Mouse (Mus musculus): Measurements from ENCODE around the gene Hist1h2ab. TPM values are rescaled to one million over a fixed set of nuclear protein-coding genes. Genes with fewer than 3 reads are reported as not detected.
"Not testable (repeated sequence)": the region's sequence is repeated elsewhere in the genome, so short reads cannot be mapped to it uniquely, and the experiment has no call there.

Hist1h2ab gene
- total and polyA plus RNA-seq, 3 experiments = 0.51 to 6.7 (median 4.4) TPM

DNA sequence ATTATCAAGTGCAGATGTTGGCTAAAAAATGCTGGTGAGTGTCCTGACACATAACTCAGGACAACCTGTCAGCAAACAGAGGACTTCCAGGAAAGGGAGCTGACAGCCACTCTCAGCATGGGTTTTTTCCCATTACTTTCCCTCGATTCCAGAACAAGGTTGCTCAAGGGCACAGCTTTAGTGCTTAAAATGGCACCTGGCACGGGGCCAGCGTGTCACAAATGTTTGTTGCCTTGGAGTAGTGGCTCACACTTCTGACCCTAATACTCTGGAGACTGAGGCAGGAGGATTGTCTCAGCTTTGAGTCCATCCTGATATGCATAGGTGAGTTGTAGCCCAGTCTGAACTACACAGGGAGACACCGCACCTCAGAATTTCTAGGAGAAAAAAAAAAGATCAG is 42.3 kb upstream of the Hist1h2ab start:
- H3K36me3 ChIP-seq (ENCODE audit: control insufficient read depth, insufficient read depth, low read length) = no peaks in the 10 kb centered on the region; the same call in 1 of the 2 replicates
- no peaks in the 10 kb centered on the region for H3K79me2 ChIP-seq (replicated peaks; ENCODE audit: control insufficient read depth, insufficient read depth, low read length)
- peaks cover 2% of the 10 kb centered on the region for H3K4me1 ChIP-seq (ENCODE audit: control insufficient read depth, insufficient read depth, low read length)
- no peak for TF ChIP-seq EP300 (IDR thresholded peaks at IDR 0.05; ENCODE audit: insufficient read depth, low read depth, low read length)
- TF ChIP-seq CTCF (IDR thresholded peaks at IDR 0.05) = no peak
- no peak for TF ChIP-seq POLR2A (IDR thresholded peaks at IDR 0.05; ENCODE audit: insufficient read depth, low read depth, low read length)
- intact Hi-C loops (cut with DNase I) = no loop called here
- no peaks in the 10 kb centered on the region for H3K27me3 ChIP-seq (ENCODE audit: control insufficient read depth, insufficient read depth, low read length)
- WGBS = 49% methylated on average over 4 of the region's 4 CpGs
- peak overlapping the region; percentile 94; the same call in 1 of the 2 replicates for H3K27ac ChIP-seq
- no peak overlapping the region for H3K4me3 ChIP-seq
- H3K9ac ChIP-seq (ENCODE audit: low read depth, low read length) = no peak overlapping the region
- no peak for DNase-seq

DNA sequence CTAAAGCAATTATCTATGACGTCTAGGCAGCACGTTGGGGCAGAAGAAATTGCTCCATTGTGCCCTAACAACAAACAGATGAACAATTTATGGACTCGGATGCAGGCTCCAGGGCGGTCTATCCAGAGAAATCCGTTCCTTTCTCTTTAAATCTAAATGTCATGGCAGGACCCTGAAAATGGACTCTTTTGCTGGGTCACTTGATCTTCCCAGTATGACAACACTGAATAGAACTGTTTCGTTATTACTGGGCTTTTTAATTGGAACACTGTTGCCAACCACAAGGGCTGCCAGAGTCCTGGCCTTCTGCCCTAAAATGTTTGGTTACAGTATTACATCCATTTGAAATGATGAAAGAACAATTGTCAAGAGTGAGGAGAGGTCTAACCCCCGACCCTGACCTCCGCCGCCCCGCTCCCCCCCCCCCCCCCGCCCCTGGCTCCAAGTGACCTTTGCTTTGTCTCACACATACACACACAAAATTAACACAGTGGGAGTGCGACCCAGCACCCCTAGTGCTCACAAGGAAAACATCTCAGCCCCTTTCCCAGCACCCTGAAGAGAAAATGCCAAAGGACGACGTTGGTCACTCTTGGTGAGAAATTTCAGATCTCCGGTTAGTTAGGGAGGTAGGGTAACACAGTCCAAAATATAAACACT is 41.1 kb upstream of the Hist1h2ab start:
- Histone ChIP-seq H3K36me3 (ENCODE audit: control insufficient read depth, insufficient read depth, low read length) (no peaks in the 10 kb centered on the region; the same call in 1 of the 2 replicates), H3K27me3 (ENCODE audit: control insufficient read depth, insufficient read depth, low read length) (no peaks in the 10 kb centered on the region), H3K9ac (ENCODE audit: low read depth, low read length) (peak overlapping the region; percentile 75), H3K27ac (peak overlapping the region; percentile 94), H3K79me2 (replicated peaks; ENCODE audit: control insufficient read depth, insufficient read depth, low read length) (no peaks in the 10 kb centered on the region), H3K4me1 (ENCODE audit: control insufficient read depth, insufficient read depth, low read length) (peaks cover 2% of the 10 kb centered on the region), H3K4me3 (peak overlapping the region; percentile 77)
- no peak for DNase-seq
- TF ChIP-seq POLR2A (IDR thresholded peaks at IDR 0.05; ENCODE audit: insufficient read depth, low read depth, low read length) (no peak), CTCF (IDR thresholded peaks at IDR 0.05) (no peak), EP300 (IDR thresholded peaks at IDR 0.05; ENCODE audit: insufficient read depth, low read depth, low read length) (no peak)
- WGBS = 29% methylated on average over 15 of the region's 15 CpGs
- intact Hi-C loops (cut with DNase I) = no loop called here

DNA sequence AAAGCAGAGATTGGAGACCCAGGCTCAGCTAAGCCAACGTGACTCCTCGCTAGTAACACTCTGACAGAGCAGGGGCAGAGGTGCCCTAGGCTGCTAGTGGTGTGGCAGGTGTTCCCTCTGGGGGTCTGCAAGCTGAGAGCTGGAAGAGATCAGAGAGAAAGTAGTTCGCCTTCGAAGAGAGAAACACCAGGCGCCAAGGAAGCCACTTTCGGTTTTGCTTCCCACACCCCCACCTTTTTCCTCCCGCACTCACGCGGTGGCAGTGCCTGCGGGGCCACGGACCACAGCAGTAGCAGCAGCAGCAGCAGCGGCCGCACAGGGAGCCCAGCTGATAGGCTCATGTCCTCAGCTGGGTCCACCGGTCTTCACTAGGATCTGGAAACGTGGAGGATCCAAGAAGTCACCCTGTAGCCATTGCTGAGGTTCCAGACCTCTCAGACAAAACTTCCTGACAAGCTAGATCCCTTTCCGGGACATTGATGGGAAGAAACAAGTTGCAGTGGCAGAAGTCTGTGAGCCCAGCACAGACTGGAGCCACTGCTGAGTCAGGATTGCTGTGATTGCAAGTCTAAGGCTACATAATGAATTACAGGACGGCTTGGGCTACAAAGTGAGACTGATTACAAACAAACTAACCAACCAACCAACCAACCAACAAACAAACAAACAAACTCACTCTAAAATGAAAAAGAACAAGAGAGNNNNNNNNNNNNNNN is 40.4 kb upstream of the Hist1h2ab start, which contains the start of gene Hfe:
Gene Hfe (minus strand): TSS at position 481 of the 716 bp plus-strand sequence.
- peaks cover 2% of the 10 kb centered on the region for H3K4me1 ChIP-seq (ENCODE audit: control insufficient read depth, insufficient read depth, low read length)
- peak within 1 kb of the TSS; percentile 75 for H3K9ac ChIP-seq (ENCODE audit: low read depth, low read length)
- intact Hi-C loops (cut with DNase I) = no loop called here
- H3K4me3 ChIP-seq = peak within 1 kb of the TSS; percentile 77
- peak within 1 kb of the TSS; percentile 94 for H3K27ac ChIP-seq
- DNase-seq = peak; percentile 76 to 77
- H3K79me2 ChIP-seq (replicated peaks; ENCODE audit: control insufficient read depth, insufficient read depth, low read length) = no peaks in the 10 kb centered on the region
- no peaks in the 10 kb centered on the region for H3K36me3 ChIP-seq (ENCODE audit: control insufficient read depth, insufficient read depth, low read length)
- no peak for TF ChIP-seq CTCF (IDR thresholded peaks at IDR 0.05)
- no peak for TF ChIP-seq EP300 (IDR thresholded peaks at IDR 0.05; ENCODE audit: insufficient read depth, low read depth, low read length)
- TF ChIP-seq POLR2A (IDR thresholded peaks at IDR 0.05; ENCODE audit: insufficient read depth, low read depth, low read length) = peak; percentile 48; the same call in 1 of the 2 replicates
- no peaks in the 10 kb centered on the region for H3K27me3 ChIP-seq (ENCODE audit: control insufficient read depth, insufficient read depth, low read length)
- under 1% methylated on average over 17 of the region's 17 CpGs for WGBS

DNA sequence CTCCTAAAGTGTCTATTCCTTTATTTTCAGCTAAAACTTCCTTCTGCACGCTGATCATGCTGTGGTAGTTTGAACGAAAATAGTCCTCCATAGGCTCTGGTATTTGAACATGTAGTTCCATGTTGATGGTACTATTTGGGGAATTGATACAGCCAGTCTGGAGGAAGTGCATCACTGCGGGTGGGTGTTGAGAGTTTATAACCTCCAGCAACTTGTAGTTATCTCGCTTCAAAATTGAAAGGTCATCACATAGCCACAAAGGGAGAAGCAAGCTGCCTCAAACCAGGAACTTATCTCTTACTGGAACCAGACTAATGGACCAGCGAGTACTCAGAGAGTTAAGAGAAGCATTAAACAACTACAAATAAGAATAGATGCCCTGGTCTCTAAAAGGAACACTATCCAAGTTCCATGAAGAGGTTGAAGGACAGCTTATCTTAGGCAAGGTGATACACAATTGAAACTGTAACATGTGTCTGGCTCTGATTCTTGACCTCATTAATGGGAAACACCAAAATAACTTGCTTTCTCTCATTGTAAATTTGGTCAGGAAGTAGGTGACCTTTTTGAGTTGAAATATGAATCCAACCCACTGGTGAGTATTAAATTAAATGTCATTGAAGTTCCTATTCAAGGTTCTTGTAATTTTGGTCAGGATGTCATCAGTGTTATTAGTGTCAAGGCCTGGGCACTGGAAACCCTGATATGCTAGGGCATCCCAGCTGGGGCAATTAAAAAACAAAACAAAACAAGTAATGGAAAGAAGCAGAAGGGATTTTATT is 34.5 kb upstream of the Hist1h2ab start:
- 35% methylated on average over 5 of the region's 5 CpGs for WGBS
- no peak for TF ChIP-seq POLR2A (IDR thresholded peaks at IDR 0.05; ENCODE audit: insufficient read depth, low read depth, low read length)
- TF ChIP-seq EP300 (IDR thresholded peaks at IDR 0.05; ENCODE audit: insufficient read depth, low read depth, low read length) = no peak
- no peak for TF ChIP-seq CTCF (IDR thresholded peaks at IDR 0.05)
- no peaks in the 10 kb centered on the region for H3K36me3 ChIP-seq (ENCODE audit: control insufficient read depth, insufficient read depth, low read length)
- H3K27ac ChIP-seq = peak overlapping the region; percentile 34
- H3K4me3 ChIP-seq = no peak overlapping the region
- intact Hi-C loops (cut with DNase I) = no loop called here
- H3K27me3 ChIP-seq (ENCODE audit: control insufficient read depth, insufficient read depth, low read length) = no peaks in the 10 kb centered on the region
- H3K4me1 ChIP-seq (ENCODE audit: control insufficient read depth, insufficient read depth, low read length) = no peaks in the 10 kb centered on the region; the same call in 1 of the 2 replicates
- H3K79me2 ChIP-seq (replicated peaks; ENCODE audit: control insufficient read depth, insufficient read depth, low read length) = no peaks in the 10 kb centered on the region
- no peak for DNase-seq
- no peak overlapping the region for H3K9ac ChIP-seq (ENCODE audit: low read depth, low read length)

DNA sequence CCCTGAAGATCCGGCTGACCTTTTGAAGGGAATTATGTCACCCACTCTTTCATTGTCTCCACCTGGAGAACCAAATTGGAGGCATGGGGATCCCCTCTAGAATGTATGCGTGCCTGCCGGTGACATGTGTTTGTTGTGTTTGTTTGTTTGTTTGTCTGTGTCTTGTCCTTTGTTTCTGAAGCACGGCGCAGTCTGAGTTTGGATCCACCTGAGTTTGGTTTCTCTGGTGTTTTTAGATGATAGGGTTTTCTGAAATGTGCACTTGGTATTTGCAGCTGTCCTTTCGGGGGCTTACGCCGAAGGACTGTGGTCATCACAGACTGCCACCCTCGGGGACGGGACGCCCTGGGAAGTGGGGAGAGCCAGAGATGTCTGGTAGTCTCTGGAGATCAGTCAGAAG is 33.8 kb upstream of the Hist1h2ab start:
- no peaks in the 10 kb centered on the region; the same call in 1 of the 2 replicates for H3K4me1 ChIP-seq (ENCODE audit: control insufficient read depth, insufficient read depth, low read length)
- no peaks in the 10 kb centered on the region for H3K79me2 ChIP-seq (replicated peaks; ENCODE audit: control insufficient read depth, insufficient read depth, low read length)
- peak overlapping the region; percentile 34 for H3K27ac ChIP-seq
- no peaks in the 10 kb centered on the region for H3K36me3 ChIP-seq (ENCODE audit: control insufficient read depth, insufficient read depth, low read length)
- no peak for DNase-seq
- H3K9ac ChIP-seq (ENCODE audit: low read depth, low read length) = no peak overlapping the region
- intact Hi-C loops (cut with DNase I) = no loop called here
- H3K4me3 ChIP-seq = no peak overlapping the region
- TF ChIP-seq POLR2A (IDR thresholded peaks at IDR 0.05; ENCODE audit: insufficient read depth, low read depth, low read length) = no peak
- whole genome bisulfite sequencing = 39% methylated on average over 11 of the region's 11 CpGs
- H3K27me3 ChIP-seq (ENCODE audit: control insufficient read depth, insufficient read depth, low read length) = no peaks in the 10 kb centered on the region

DNA sequence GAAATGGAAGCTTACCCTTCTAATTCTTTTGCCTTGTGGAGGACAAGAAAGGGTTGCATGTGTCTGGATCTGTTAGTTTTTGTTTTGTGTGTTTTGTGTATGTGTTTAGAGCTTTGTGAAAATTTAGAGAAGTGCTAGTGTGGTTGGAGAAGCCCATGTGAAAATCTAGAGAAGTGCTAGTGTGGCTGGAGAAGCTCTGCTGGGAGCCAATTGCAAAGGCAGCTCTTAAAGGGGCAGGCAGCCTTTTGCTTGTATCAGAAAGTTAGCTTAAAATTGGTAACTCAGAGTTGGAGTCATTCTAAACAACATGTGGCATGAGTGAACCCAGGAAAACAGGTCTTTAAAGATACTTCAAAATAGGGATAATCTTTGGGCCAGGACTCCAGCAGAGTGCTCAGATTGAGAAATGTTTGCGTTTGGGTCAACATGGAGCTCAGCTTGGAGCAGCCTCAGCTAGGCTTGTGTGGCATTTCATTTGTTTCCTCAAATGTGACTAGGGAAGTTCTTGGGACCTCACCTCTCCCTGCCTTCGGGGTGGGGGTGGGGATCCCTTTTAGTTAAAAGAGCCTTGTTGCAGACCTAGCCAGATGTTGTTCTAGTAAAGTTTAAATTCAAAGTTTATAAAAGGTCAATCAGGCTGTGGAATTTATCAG is 33.2 kb upstream of the Hist1h2ab start:
- H3K79me2 ChIP-seq (replicated peaks; ENCODE audit: control insufficient read depth, insufficient read depth, low read length); H3K27me3 ChIP-seq (ENCODE audit: control insufficient read depth, insufficient read depth, low read length); H3K36me3 ChIP-seq (ENCODE audit: control insufficient read depth, insufficient read depth, low read length); H3K9ac ChIP-seq (ENCODE audit: low read depth, low read length); intact Hi-C loops (cut with DNase I); H3K4me1 ChIP-seq (ENCODE audit: control insufficient read depth, insufficient read depth, low read length); H3K4me3 ChIP-seq; DNase-seq: not testable (repeated sequence)
- WGBS = 34% methylated on average over 2 of the region's 2 CpGs
- peak overlapping the region; percentile 34 for H3K27ac ChIP-seq

Data from heart, adult 2 months (tissue).